Comparison of ENCODE assay signal across 8 mouse cellular contexts in the genomic region with DNA sequence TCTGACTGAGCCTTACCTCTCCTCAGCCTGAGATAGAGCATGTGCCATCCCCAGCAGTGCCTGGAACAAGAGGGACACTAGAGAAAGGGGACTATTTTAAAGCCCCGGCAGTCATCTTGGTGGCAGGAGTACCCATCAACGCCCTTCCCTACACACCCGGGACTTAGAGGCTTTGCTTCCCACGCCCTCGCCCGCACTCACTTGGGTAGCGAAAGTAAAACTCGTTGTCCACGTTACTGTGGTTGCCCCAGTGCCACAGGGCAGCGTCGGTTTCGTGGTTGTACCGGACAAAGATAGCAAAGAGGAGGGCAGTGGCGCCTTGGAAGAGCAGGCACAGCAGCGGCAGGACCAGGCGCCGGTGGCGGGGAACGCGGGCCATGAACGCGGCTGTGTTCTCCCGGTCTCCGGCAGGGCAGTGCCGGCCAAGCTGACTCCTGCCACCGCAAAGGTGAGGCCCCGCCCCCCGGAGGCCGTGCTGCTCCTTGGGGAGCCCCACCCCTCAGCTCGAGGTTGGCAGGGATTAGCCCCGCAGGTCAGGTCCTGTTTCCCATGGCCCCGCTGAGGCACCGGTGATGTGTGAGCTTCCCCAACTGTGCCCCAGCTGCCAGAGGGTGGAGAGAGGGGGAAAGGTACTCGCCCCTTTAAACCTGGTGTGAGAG. TPM values are rescaled to one million over a fixed set of nuclear protein-coding genes. Genes with fewer than 3 reads are reported as not detected.
DNase-seq lines count a peak whose midpoint lies in the region; ATAC-seq and TF ChIP-seq lines count a peak whose summit lies in the region.

A gene (minus strand): TSS at position 442 of the 659 bp plus-strand sequence.

- H3K27me3 ChIP-seq in forebrain, embryonic 12.5 days, result peaks cover 49% of the 10 kb centered on the region

- DNase-seq in gastrocnemius, adult 2 months, result peak; percentile 74
- no peak for DNase-seq in gastrocnemius, postnatal 36 days
- peak; percentile 77 for DNase-seq in kidney, adult 11 months
- DNase-seq in lung, adult 18-20 months, result peak; percentile 84 to 89
- no peak for DNase-seq in embryo, embryonic 9.5 days (ENCODE audit: extremely low spot score)

- no peak within 1 kb of the TSS for H3K27ac ChIP-seq in gastrocnemius, adult 2 months
- H3K27ac ChIP-seq in bone marrow macrophage, adult 2 months (ENCODE audit: insufficient read depth, low read depth, low read length), result no peak within 1 kb of the TSS
- H3K27ac ChIP-seq in forebrain, embryonic 12.5 days, result no peak within 1 kb of the TSS
- no peak within 1 kb of the TSS for H3K27ac ChIP-seq in olfactory bulb, adult 2 months (ENCODE audit: insufficient read depth, low read depth, low read length)

- peak within 1 kb of the TSS; percentile 64 for H3K4me2 ChIP-seq in forebrain, embryonic 12.5 days

- peak within 1 kb of the TSS; percentile 44 for H3K9ac ChIP-seq in forebrain, embryonic 12.5 days

- TF ChIP-seq POLR2A in bone marrow macrophage, adult 2 months (IDR thresholded peaks at IDR 0.05; ENCODE audit: borderline replicate concordance, low read depth, low read length), result no peak
- TF ChIP-seq POLR2A in olfactory bulb, adult 2 months (IDR thresholded peaks at IDR 0.05; ENCODE audit: insufficient read depth, low read depth, low read length), result no peak

- intact Hi-C loops in gastrocnemius, adult 2 months (cut with DNase I), result no loop called here
- intact Hi-C loops in gastrocnemius, postnatal 36 days (cut with DNase I), result no loop called here

- no peak for TF ChIP-seq CTCF in gastrocnemius, adult 2 months (IDR thresholded peaks at IDR 0.05)
- TF ChIP-seq CTCF in bone marrow macrophage, adult 2 months (IDR thresholded peaks at IDR 0.05; ENCODE audit: low read depth, low read length), result no peak
- TF ChIP-seq CTCF in olfactory bulb, adult 2 months (IDR thresholded peaks at IDR 0.05; ENCODE audit: insufficient read depth, low read depth, low read length), result no peak

- no peaks in the 10 kb centered on the region for H3K4me1 ChIP-seq in bone marrow macrophage, adult 2 months (ENCODE audit: control insufficient read depth, insufficient read depth, low read length)
- H3K4me1 ChIP-seq in forebrain, embryonic 12.5 days, result peaks cover 6% of the 10 kb centered on the region
- H3K4me1 ChIP-seq in olfactory bulb, adult 2 months (ENCODE audit: control insufficient read depth, insufficient read depth, low read length), result peaks cover 7% of the 10 kb centered on the region; the same call in 1 of the 2 replicates

- peak within 1 kb of the TSS; percentile 74 for H3K4me3 ChIP-seq in gastrocnemius, adult 2 months
- H3K4me3 ChIP-seq in bone marrow macrophage, adult 2 months (ENCODE audit: insufficient read depth, low read length), result peak within 1 kb of the TSS; percentile 52
- peak within 1 kb of the TSS; percentile 36 for H3K4me3 ChIP-seq in forebrain, embryonic 12.5 days (replicated peaks)
- peak within 1 kb of the TSS; percentile 49 for H3K4me3 ChIP-seq in olfactory bulb, adult 2 months (ENCODE audit: insufficient read depth, low read depth, low read length)

- H3K9me3 ChIP-seq in forebrain, embryonic 12.5 days, result no peaks in the 10 kb centered on the region

- no peak for ATAC-seq in forebrain, embryonic 12.5 days (ENCODE audit: low FRiP score)

- 3% methylated on average over 34 of the region's 34 CpGs for WGBS in forebrain, embryonic 12.5 days
- WGBS in olfactory bulb, adult 2 months, result 5% methylated on average over 34 of the region's 34 CpGs

- no peaks in the 10 kb centered on the region for H3K36me3 ChIP-seq in forebrain, embryonic 12.5 days (replicated peaks)

RNA-seq across cellular contexts. Expression of the gene that starts here (rescaled TPM):
- not detected for total RNA-seq in gastrocnemius, adult 2 months (2021)
- not detected for total RNA-seq in gastrocnemius, postnatal 36 days (2021)
- polyA plus RNA-seq in bone marrow macrophage, adult 2 months (2012; ENCODE audit: insufficient read depth, insufficient read length, missing spikeins), result not detected in 2 replicates
- polyA plus RNA-seq in forebrain, embryonic 12.5 days (2016; fragmentation: Nextera tagmentation; extraction: Ambion mirVana), result 0.28 TPM in 1 of 2 replicates, not detected in the other
- polyA plus RNA-seq in olfactory bulb, adult 2 months (2012; ENCODE audit: insufficient read depth, insufficient read length, low replicate concordance, missing spikeins), result not detected in 2 replicates

Comparison
In these comparisons a context has a peak if more than half of its experiments do, and no peak if none do; other contexts are left out.
1. Peak in DNase-seq and H3K4me3 ChIP-seq in gastrocnemius, adult 2 months; RNA of the gene not detected or under 1 TPM.
2. DNase-seq: peak in kidney, adult 11 months (single experiment) and lung, adult 18-20 months (2 of 2); none in gastrocnemius, postnatal 36 days (0 of 2) and embryo, embryonic 9.5 days (single experiment).
3. Peak in every context shown above with its lines, with median percentiles within 50 percentile points of each other: H3K4me3 ChIP-seq.